Mouse (Mus musculus): Measurements from ENCODE around the gene Fbxw17.
A peak's percentile ranks its signal among the peaks of the same experiment; 100 is the strongest.
"Not testable (repeated sequence)": the region's sequence is repeated elsewhere in the genome, so short reads cannot be mapped to it uniquely, and the experiment has no call there.

Fbxw17 gene

DNA sequence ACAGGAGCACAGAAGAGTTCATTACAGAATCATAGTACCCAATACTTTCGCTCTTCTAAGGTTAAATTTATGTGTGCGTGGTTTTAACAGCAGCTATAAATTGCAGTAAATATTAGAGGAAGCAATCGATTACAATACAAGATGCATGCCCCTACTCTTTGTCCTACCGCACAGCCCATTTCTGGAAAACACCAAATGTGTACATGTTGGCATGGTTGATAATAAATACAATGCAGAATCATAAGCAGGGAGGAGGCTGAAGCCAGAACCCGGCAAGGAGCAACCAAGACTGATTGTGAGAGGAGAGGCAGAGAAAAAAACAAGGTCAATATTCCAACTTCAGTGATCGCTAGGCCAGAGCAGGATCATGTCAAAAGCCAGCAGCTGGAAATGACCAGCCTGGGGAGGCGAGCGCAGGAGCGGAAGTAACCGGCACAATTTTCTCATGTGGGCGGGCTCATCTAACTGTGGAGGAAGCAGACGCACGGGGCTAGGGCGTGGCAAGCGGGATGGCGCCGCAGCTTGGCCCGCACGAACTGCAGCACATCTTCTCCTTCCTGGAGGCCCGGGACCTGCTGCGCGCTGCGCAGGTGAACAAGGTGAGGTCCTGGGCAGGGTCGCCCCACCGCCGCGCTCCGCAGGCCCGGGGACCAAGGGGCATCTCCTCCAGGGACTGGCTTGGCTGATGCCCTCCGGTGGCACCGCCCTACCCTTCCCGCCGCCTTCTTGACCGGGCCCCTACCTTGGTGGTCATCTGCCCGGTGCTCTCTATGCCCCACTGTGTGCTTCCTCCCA is at the start of gene Fbxw17:
Gene Fbxw17, plus strand, starts transcription at position 476 of the 795 bp plus-strand sequence.
- TF ChIP-seq NANOG (IDR thresholded peaks at IDR 0.05; ENCODE audit: borderline replicate concordance, low read length) (no peak), CTCF (conservative IDR thresholded peaks at IDR 0.05; ENCODE audit: low read length) (no peak), POU5F1 (IDR thresholded peaks at IDR 0.05; ENCODE audit: borderline replicate concordance, low read length) (no peak)
- H3K36me3 ChIP-seq (ENCODE audit: insufficient read depth, low read length), result peaks cover 28% of the 10 kb centered on the region
- H3K4me3 ChIP-seq (replicated peaks; ENCODE audit: low read length), result peak within 1 kb of the TSS; percentile 89
- H3K4me1 ChIP-seq (replicated peaks; ENCODE audit: low read depth, low read length), result peaks cover 12% of the 10 kb centered on the region
- no peaks in the 10 kb centered on the region for H3K9me3 ChIP-seq (ENCODE audit: low read length)
- no peaks in the 10 kb centered on the region for H3K27me3 ChIP-seq (ENCODE audit: insufficient read depth, low read length)

GRCm38 (mm10) chr13:50372934-50373705 is 44.5 kb upstream of the Fbxw17 start:
- H3K4me1 ChIP-seq (replicated peaks; ENCODE audit: low read depth, low read length), result peaks cover 14% of the 10 kb centered on the region
- TF ChIP-seq NANOG (IDR thresholded peaks at IDR 0.05; ENCODE audit: borderline replicate concordance, low read length), result peak; percentile 58
- H3K36me3 ChIP-seq (ENCODE audit: insufficient read depth, low read length); H3K9me3 ChIP-seq (ENCODE audit: low read length); H3K4me3 ChIP-seq (replicated peaks; ENCODE audit: low read length); H3K27me3 ChIP-seq (ENCODE audit: insufficient read depth, low read length): not testable (repeated sequence)

GRCm38 (mm10) chr13:50389146-50389545 is 28.5 kb upstream of the Fbxw17 start:
- H3K4me1 ChIP-seq (replicated peaks; ENCODE audit: low read depth, low read length), result peaks cover 14% of the 10 kb centered on the region
- not testable (repeated sequence) for H3K4me3 ChIP-seq (replicated peaks; ENCODE audit: low read length); H3K36me3 ChIP-seq (ENCODE audit: insufficient read depth, low read length); H3K27me3 ChIP-seq (ENCODE audit: insufficient read depth, low read length)
- peaks cover 40% of the 10 kb centered on the region for H3K9me3 ChIP-seq (ENCODE audit: low read length)
- TF ChIP-seq NANOG (IDR thresholded peaks at IDR 0.05; ENCODE audit: borderline replicate concordance, low read length), result peak; percentile 58

- no peaks in the 10 kb centered on the region for H3K9me3 ChIP-seq (ENCODE audit: low read length)
- peaks cover 36% of the 10 kb centered on the region for H3K36me3 ChIP-seq (ENCODE audit: insufficient read depth, low read length)
- peak overlapping the region; percentile 89 for H3K4me3 ChIP-seq (replicated peaks; ENCODE audit: low read length)
- H3K27me3 ChIP-seq (ENCODE audit: insufficient read depth, low read length), result no peaks in the 10 kb centered on the region
- TF ChIP-seq CTCF (conservative IDR thresholded peaks at IDR 0.05; ENCODE audit: low read length), result no peak
- TF ChIP-seq NANOG (IDR thresholded peaks at IDR 0.05; ENCODE audit: borderline replicate concordance, low read length), result no peak
- TF ChIP-seq POU5F1 (IDR thresholded peaks at IDR 0.05; ENCODE audit: borderline replicate concordance, low read length), result no peak
- H3K4me1 ChIP-seq (replicated peaks; ENCODE audit: low read depth, low read length), result peaks cover 18% of the 10 kb centered on the region
Observed at GRCm38 (mm10) chr13:50418421-50418820, 757 bp downstream of the Fbxw17 start.

- no peaks in the 10 kb centered on the region for H3K9me3 ChIP-seq (ENCODE audit: low read length)
- peaks cover 7% of the 10 kb centered on the region for H3K4me1 ChIP-seq (replicated peaks; ENCODE audit: low read depth, low read length)
- TF ChIP-seq POU5F1 (IDR thresholded peaks at IDR 0.05; ENCODE audit: borderline replicate concordance, low read length), result no peak
- TF ChIP-seq CTCF (conservative IDR thresholded peaks at IDR 0.05; ENCODE audit: low read length), result no peak
- TF ChIP-seq NANOG (IDR thresholded peaks at IDR 0.05; ENCODE audit: borderline replicate concordance, low read length), result no peak
- H3K4me3 ChIP-seq (replicated peaks; ENCODE audit: low read length), result no peak overlapping the region
- H3K36me3 ChIP-seq (ENCODE audit: insufficient read depth, low read length), result peaks cover 89% of the 10 kb centered on the region
- no peaks in the 10 kb centered on the region for H3K27me3 ChIP-seq (ENCODE audit: insufficient read depth, low read length)
Observed at GRCm38 (mm10) chr13:50423625-50424209, 6.1 kb downstream of the Fbxw17 start.

DNA sequence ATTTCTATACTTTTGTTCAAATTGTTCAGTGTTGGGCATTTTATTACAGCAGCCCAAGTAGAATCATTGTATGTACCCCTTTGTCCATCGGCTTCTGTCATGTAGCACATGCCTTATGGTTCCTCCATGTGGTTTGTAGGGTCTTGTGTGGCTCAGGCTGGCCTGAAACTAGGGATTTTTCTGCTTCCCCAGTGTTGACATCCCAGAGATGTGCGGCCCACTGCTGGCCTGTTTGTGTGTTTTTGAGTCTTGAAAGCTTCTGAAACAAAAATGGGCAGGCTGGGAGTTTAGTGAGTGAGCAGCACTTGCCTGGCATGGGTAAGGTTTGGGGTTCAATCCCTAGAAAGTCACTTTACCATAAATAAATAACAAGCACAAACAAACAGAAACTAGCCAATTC is 6.9 kb downstream of the Fbxw17 start:
- Histone ChIP-seq H3K4me1 (replicated peaks; ENCODE audit: low read depth, low read length) (peaks cover 6% of the 10 kb centered on the region), H3K4me3 (replicated peaks; ENCODE audit: low read length) (no peak overlapping the region), H3K9me3 (ENCODE audit: low read length) (no peaks in the 10 kb centered on the region), H3K27me3 (ENCODE audit: insufficient read depth, low read length) (no peaks in the 10 kb centered on the region), H3K36me3 (ENCODE audit: insufficient read depth, low read length) (peaks cover 96% of the 10 kb centered on the region)
- no peak for TF ChIP-seq CTCF (conservative IDR thresholded peaks at IDR 0.05; ENCODE audit: low read length)
- TF ChIP-seq NANOG (IDR thresholded peaks at IDR 0.05; ENCODE audit: borderline replicate concordance, low read length), result no peak
- no peak for TF ChIP-seq POU5F1 (IDR thresholded peaks at IDR 0.05; ENCODE audit: borderline replicate concordance, low read length)

DNA sequence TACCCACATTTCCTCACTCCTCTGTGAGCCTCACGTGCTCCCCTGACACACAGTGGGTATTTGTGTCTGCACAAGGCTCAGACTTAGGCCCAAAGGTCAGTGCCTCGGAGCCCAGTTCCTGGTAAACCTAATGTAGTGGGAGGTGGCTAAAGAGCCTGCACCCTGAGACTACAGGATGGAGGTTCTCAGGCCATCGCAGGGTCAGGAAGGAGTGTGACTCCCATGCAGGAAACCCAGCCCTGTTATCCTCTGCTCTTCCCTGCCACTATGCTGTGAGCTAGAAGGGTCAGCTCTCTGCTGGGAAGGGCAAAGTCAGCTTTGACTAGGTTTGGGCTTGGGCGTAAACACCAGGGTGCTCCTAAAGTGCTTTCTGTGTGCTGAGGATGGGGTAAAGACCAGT is 9.0 kb downstream of the Fbxw17 start:
- Histone ChIP-seq H3K4me3 (replicated peaks; ENCODE audit: low read length) (no peak overlapping the region), H3K36me3 (ENCODE audit: insufficient read depth, low read length) (peaks cover 98% of the 10 kb centered on the region), H3K9me3 (ENCODE audit: low read length) (no peaks in the 10 kb centered on the region), H3K27me3 (ENCODE audit: insufficient read depth, low read length) (no peaks in the 10 kb centered on the region), H3K4me1 (replicated peaks; ENCODE audit: low read depth, low read length) (peaks cover 12% of the 10 kb centered on the region)
- TF ChIP-seq CTCF (conservative IDR thresholded peaks at IDR 0.05; ENCODE audit: low read length) (no peak), POU5F1 (IDR thresholded peaks at IDR 0.05; ENCODE audit: borderline replicate concordance, low read length) (no peak), NANOG (IDR thresholded peaks at IDR 0.05; ENCODE audit: borderline replicate concordance, low read length) (no peak)

- Histone ChIP-seq H3K9me3 (ENCODE audit: low read length) (no peaks in the 10 kb centered on the region), H3K4me1 (replicated peaks; ENCODE audit: low read depth, low read length) (peaks cover 30% of the 10 kb centered on the region), H3K4me3 (replicated peaks; ENCODE audit: low read length) (no peak within 1 kb of the TSS), H3K27me3 (ENCODE audit: insufficient read depth, low read length) (no peaks in the 10 kb centered on the region), H3K36me3 (ENCODE audit: insufficient read depth, low read length) (no peaks in the 10 kb centered on the region)
- TF ChIP-seq POU5F1 (IDR thresholded peaks at IDR 0.05; ENCODE audit: borderline replicate concordance, low read length), result no peak
- TF ChIP-seq NANOG (IDR thresholded peaks at IDR 0.05; ENCODE audit: borderline replicate concordance, low read length), result no peak
- TF ChIP-seq CTCF (conservative IDR thresholded peaks at IDR 0.05; ENCODE audit: low read length), result no peak
Observed at GRCm38 (mm10) chr13:50443812-50444211, 26.1 kb downstream of the Fbxw17 start, which contains the start of gene Gm47429. TSS of gene Gm47429 (minus strand) at chr13:50443912.
